Mouse (Mus musculus) MEL (cell line): Measurements from ENCODE around the gene Sptbn4.

Experiments used
- CTCF ChIP-seq, 3 experiments: IDR thresholded peaks in 2 of 3; conservative IDR thresholded peaks in 1 of 3; 2 replicates each; pipeline ENCODE4 v1.5.1; 2011 to 2012; ENCODE audit warnings: low read length in 3 of 3, low read depth in 2 of 3, mild to moderate bottlenecking in 2 of 3, improper control_type of control experiment in 1 of 3, inconsistent platforms in 1 of 3, mixed read lengths in 1 of 3, moderate library complexity in 1 of 3; ENCODE audit not compliant: control insufficient read depth in 1 of 3, insufficient read depth in 1 of 3, poor library complexity in 1 of 3, severe bottlenecking in 1 of 3
- ELF1 ChIP-seq: IDR thresholded peaks from 2 replicates; pipeline ENCODE4 v1.6.1; 2014; ENCODE audit warnings: low read depth, mild to moderate bottlenecking, inconsistent platforms, low read length, improper control_type of control experiment, moderate library complexity
- GATA1 ChIP-seq: IDR thresholded peaks from 2 replicates; pipeline ENCODE4 v1.6.1; 2011; ENCODE audit warnings: low read depth, low read length, improper control_type of control experiment
- JUND ChIP-seq: IDR thresholded peaks from 2 replicates; pipeline ENCODE4 v1.6.1; 2011; ENCODE audit warnings: low read depth, mild to moderate bottlenecking, improper control_type of control experiment, low read length
- MAFK ChIP-seq: IDR thresholded peaks from 2 replicates; pipeline ENCODE4 v1.6.1; 2011; ENCODE audit warnings: low read depth, mild to moderate bottlenecking, low read length, improper control_type of control experiment, borderline replicate concordance
- MYC ChIP-seq: IDR thresholded peaks from 2 replicates; pipeline ENCODE4 v1.6.1; 2011; ENCODE audit warnings: low read depth, mild to moderate bottlenecking, low read length, improper control_type of control experiment, moderate library complexity
- POLR2A ChIP-seq, 2 experiments: IDR thresholded peaks; 2 replicates each; pipeline ENCODE4 v1.6.1; 2011 to 2012; ENCODE audit warnings: low read length in 2 of 2, mild to moderate bottlenecking in 2 of 2, control low read depth in 1 of 2, improper control_type of control experiment in 1 of 2, low read depth in 1 of 2, moderate library complexity in 1 of 2; ENCODE audit not compliant: control insufficient read depth in 1 of 2, insufficient read depth in 1 of 2, poor library complexity in 1 of 2
- POLR2AphosphoS2 ChIP-seq: IDR thresholded peaks from 2 replicates; pipeline ENCODE4 v1.6.1; 2011; ENCODE audit warnings: low read length, improper control_type of control experiment
- RCOR1 ChIP-seq: IDR thresholded peaks from 2 replicates; pipeline ENCODE4 v1.6.1; 2012; ENCODE audit warnings: low read depth, mild to moderate bottlenecking, inconsistent platforms, low read length, improper control_type of control experiment
- ZC3H11A ChIP-seq: IDR thresholded peaks from 2 replicates; pipeline ENCODE4 v1.6.1; 2012; ENCODE audit warnings: low read depth, mild to moderate bottlenecking, inconsistent platforms, low read length, improper control_type of control experiment
- ZKSCAN1 ChIP-seq: IDR thresholded peaks from 2 replicates; pipeline ENCODE4 v1.6.1; 2012; ENCODE audit warnings: low read depth, mild to moderate bottlenecking, inconsistent platforms, low read length, improper control_type of control experiment, moderate library complexity
- ZMIZ1 ChIP-seq: IDR thresholded peaks from 2 replicates; pipeline ENCODE4 v1.6.1; 2012; ENCODE audit warnings: low read depth, mild to moderate bottlenecking, inconsistent platforms, low read length, improper control_type of control experiment, moderate library complexity
- ZNF384 ChIP-seq: IDR thresholded peaks from 2 replicates; pipeline ENCODE4 v1.6.1; 2012; ENCODE audit warnings: low read depth, mild to moderate bottlenecking, inconsistent platforms, low read length, improper control_type of control experiment

DNA sequence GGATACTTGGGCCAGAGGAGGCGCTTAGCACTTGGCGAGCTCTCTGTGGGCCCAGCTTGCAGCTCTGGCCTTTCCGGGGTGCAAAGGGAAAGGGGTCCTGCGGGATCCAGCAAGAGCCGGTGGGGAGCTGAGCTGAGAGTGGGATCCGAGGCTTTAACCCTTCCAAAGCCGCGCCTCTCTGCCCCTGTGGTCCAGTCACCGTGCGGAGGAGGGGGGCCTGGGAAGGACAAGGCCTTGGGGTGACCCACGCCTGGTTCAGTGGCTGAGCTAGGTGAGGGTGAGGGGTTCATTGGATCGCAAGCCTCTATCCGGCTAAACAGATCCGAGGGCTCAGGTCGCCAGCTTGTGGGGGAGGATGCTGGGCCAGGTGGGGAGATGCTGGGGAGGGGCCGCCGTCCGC is 1.4 kb downstream of the Sptbn4 start:
- TF ChIP-seq MAFK (no peak), CTCF (IDR thresholded peaks at IDR 0.05 in 2 of 3, conservative IDR thresholded peaks at IDR 0.05 in 1 of 3; ENCODE audit: control insufficient read depth in 1 of 3, insufficient read depth in 1 of 3, low read depth in 2 of 3, low read length in 3 of 3, poor library complexity in 1 of 3, severe bottlenecking in 1 of 3) (no peak), GATA1 (no peak), POLR2A (IDR thresholded peaks at IDR 0.05; ENCODE audit: control insufficient read depth in 1 of 2, insufficient read depth in 1 of 2, low read depth in 1 of 2, low read length in 2 of 2, poor library complexity in 1 of 2) (no peak), POLR2AphosphoS2 (no peak), ZMIZ1 (no peak), ZNF384 (no peak), MYC (no peak), RCOR1 (no peak), ZKSCAN1 (no peak), ZC3H11A (no peak), JUND (no peak), ELF1 (no peak)
